Mouse (Mus musculus): Measurements from ENCODE around the gene Akap17b. TPM values are rescaled to one million over a fixed set of nuclear protein-coding genes. Genes with fewer than 3 reads are reported as not detected.

Gene Akap17b
- polyA plus RNA-seq (2015; fragmentation: Nextera tagmentation; extraction: Ambion mirVana): 4.7 and 5.2 TPM in 2 replicates

DNA sequence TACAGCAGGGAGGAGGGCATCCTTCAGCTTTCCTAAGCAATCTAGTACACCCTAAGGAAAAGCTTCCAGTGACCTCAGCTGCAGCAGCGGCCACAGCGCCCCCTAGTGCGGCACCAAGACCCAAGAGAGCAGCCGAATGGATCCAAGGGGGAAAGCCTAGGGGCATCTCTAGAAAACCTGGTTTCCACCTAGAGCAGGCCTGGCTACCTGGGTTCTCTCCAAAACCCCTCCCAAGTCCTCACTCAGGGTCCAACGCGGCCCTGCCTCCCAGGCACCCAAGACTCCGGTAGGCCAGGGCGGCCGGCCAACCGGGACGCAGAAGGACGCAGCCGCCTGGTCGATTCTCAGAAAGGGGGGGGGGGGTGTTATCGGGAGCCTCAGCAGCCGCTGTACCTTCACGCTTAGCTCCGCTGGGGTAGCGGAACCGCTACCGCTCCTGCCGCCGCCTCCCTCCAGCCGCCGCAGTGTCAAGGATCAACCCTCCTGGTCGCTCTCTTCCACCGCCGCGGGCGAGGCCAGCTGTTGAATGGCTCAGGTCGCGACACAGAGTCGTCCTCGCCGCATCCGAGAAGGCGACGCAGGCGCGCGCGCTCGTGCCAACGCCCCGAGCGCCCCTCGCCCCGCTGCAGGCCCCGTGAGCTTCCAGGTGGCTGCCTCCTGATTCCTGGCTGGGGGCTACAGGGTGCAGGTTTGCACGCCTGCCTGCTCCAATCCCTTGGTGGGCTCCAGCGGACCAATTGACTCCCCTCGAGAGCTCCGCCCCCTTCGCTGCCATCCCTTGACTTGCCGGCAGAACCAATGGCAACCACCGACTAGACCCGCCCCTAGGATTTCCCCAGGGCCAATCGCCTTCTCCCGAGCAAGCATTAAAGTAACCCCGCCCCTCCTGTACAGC, at the start of gene Akap17b:
Gene Akap17b, minus strand, starts transcription at position 739 of the 895 bp plus-strand sequence.
- Histone ChIP-seq H3K27me3 (no peaks in the 10 kb centered on the region), H3K4me3 (peak within 1 kb of the TSS; percentile 49), H3K27ac (replicated peaks) (peak within 1 kb of the TSS; percentile 76), H3K4me1 (replicated peaks) (no peaks in the 10 kb centered on the region; the same call in 1 of the 2 replicates), H3K36me3 (no peaks in the 10 kb centered on the region), H3K4me2 (peak within 1 kb of the TSS; percentile 54), H3K9me3 (no peaks in the 10 kb centered on the region), H3K9ac (peak within 1 kb of the TSS; percentile 69)
- 18% methylated on average over 58 of the region's 60 CpGs for WGBS
- peak; percentile 98 for ATAC-seq (ENCODE audit: low read depth)

DNA sequence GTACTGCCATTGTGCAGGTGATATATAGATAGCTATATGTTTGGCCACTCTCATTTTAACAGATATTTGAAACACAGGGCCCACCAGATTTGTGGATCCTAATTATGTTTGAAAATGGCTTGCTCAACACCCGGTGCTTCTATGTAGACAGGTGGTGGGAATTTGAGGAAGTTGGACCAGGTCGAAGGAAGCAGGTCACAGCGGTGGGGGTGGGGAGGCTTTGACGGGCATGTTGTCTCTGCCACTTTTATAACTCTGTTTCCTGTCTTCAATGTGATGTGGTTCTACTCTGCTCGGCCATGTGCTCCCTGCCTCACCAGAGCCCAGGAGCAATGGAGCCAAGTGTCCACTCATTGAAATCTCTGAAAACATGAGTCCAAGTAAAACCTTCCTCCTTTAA, 46.2 kb upstream of the Akap17b start:
- 81% methylated on average over 5 of the region's 5 CpGs for WGBS
- H3K27ac ChIP-seq (replicated peaks): no peak overlapping the region
- H3K4me1 ChIP-seq (replicated peaks): no peaks in the 10 kb centered on the region
- H3K4me3 ChIP-seq: no peak overlapping the region
- H3K9me3 ChIP-seq: no peaks in the 10 kb centered on the region
- H3K4me2 ChIP-seq: no peak overlapping the region
- no peak overlapping the region for H3K9ac ChIP-seq
- no peaks in the 10 kb centered on the region for H3K27me3 ChIP-seq
- no peaks in the 10 kb centered on the region for H3K36me3 ChIP-seq
- no peak for ATAC-seq (ENCODE audit: low read depth)

DNA sequence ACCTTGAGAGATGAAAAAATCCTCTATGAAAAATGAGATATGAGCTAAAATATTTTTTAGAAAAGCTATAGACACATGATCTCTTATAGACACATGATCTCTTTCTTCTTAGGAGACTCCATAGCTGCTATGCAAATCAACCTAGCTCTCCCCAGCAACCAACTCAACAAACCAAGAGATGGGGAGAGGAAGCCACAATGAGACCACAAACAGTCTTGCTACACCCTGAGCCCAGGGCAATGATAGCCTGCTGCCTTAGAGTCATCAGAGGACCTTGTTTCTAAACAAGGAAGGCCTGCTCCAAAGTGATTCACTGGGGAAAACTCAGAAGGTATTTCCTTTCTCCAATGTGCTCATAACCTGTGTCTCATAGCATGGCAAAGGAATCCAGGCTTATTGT, 44.5 kb upstream of the Akap17b start:
- Histone ChIP-seq H3K9me3 (no peaks in the 10 kb centered on the region), H3K27me3 (no peaks in the 10 kb centered on the region), H3K27ac (replicated peaks) (no peak overlapping the region), H3K4me2 (no peak overlapping the region), H3K9ac (no peak overlapping the region), H3K36me3 (no peaks in the 10 kb centered on the region), H3K4me1 (replicated peaks) (no peaks in the 10 kb centered on the region), H3K4me3 (no peak overlapping the region)
- ATAC-seq (ENCODE audit: low read depth): no peak

DNA sequence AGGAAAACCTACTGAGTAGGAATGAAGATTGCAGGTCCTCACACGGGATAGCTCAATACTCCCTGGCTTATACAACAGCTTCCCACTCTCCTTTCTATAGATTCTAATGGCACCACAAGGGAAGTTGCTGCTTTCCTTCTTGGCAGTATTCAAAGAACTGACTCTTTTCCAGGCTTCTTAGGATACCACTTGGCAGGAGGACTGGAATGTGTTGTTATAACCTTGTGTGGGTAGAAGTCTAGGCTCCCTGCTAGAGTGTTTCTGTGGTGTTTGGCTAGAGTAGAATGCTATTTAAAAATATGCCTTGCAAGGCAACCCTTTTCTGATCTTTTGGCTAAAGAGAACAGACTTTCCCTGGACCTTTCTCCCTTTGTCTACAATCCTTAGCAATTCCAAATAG, 31.6 kb upstream of the Akap17b start:
- WGBS: 64% methylated on average over 1 of the region's 1 CpGs
- Histone ChIP-seq H3K9me3 (no peaks in the 10 kb centered on the region), H3K36me3 (no peaks in the 10 kb centered on the region), H3K9ac (no peak overlapping the region), H3K4me2 (no peak overlapping the region), H3K4me3 (no peak overlapping the region), H3K27ac (replicated peaks) (no peak overlapping the region), H3K4me1 (replicated peaks) (no peaks in the 10 kb centered on the region), H3K27me3 (no peaks in the 10 kb centered on the region)
- ATAC-seq (ENCODE audit: low read depth): no peak

DNA sequence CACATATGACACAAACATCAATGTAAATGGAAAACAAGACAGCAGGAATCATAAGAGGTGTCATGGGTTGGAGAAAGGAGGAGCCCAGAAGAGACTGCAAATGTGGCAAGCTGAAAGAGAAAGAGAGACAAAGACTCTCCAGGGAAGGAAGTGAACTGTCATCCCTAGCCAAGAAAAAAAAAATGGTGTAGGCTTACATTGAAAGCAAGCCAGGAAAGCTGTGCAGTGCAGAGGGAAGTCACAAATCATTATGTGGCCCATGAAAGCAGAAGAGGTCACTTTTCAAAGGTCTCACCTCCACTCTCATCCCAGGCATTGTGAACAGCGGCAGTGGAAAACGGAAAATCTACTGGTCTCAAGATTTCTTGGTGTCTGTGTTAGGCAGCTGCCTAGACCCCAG, 27.5 kb upstream of the Akap17b start:
- Histone ChIP-seq H3K9ac (no peak overlapping the region), H3K4me3 (no peak overlapping the region), H3K4me2 (no peak overlapping the region), H3K27me3 (no peaks in the 10 kb centered on the region), H3K36me3 (no peaks in the 10 kb centered on the region), H3K4me1 (replicated peaks) (no peaks in the 10 kb centered on the region), H3K9me3 (no peaks in the 10 kb centered on the region), H3K27ac (replicated peaks) (no peak overlapping the region)
- WGBS: 38% methylated on average over 2 of the region's 2 CpGs
- no peak for ATAC-seq (ENCODE audit: low read depth)

DNA sequence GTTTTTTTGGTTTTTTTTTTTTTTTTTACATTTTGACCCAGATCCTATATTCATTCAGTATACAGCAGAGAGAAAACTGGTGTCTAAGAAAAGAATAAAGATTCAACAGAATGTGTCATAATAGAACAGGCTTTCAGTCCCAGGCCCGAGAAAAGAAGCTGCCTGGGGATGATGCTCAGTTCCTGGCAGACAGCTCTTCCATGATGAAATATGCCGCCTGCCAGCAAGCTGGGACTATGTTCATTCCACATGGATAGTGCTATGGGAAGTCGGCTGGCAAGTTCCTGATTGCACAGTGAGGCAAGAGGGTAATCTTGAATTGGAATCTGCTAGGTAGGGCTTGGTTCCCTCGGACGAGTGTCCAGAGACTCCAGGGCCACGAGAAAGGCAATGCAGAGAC, 5.1 kb downstream of the Akap17b start:
- Histone ChIP-seq H3K27ac (replicated peaks) (no peak overlapping the region), H3K4me3 (no peak overlapping the region), H3K9ac (no peak overlapping the region), H3K36me3 (0 out of 2 replicates have a peak, but pooled peaks cover 4% of the 10 kb centered on the region), H3K9me3 (no peaks in the 10 kb centered on the region), H3K27me3 (no peaks in the 10 kb centered on the region), H3K4me2 (no peak overlapping the region), H3K4me1 (replicated peaks) (no peaks in the 10 kb centered on the region; the same call in 1 of the 2 replicates)
- 79% methylated on average over 6 of the region's 6 CpGs for WGBS
- ATAC-seq (ENCODE audit: low read depth): no peak

DNA sequence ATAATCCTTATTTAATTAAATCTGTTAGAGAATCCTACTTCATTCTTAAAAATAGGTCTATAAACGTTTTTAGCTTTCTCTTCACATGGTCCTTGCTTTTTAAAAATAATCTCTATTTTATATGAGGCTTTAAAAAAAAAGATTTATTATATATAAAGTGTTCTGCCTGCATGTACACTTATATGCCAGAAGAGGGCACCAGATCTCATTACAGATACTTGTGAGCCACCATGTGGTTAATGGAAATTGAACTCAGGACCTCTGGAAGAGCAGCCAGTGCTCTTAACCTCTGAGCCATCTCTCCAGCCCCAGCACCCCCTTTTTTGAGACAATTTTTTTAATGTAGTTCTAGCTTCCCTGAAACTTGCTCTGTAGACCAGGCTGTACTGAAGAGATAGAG, 14.4 kb downstream of the Akap17b start:
- Histone ChIP-seq H3K27ac (replicated peaks) (no peak overlapping the region), H3K36me3 (no peaks in the 10 kb centered on the region), H3K9ac (no peak overlapping the region), H3K27me3 (no peaks in the 10 kb centered on the region), H3K4me3 (no peak overlapping the region), H3K4me2 (no peak overlapping the region), H3K4me1 (replicated peaks) (no peaks in the 10 kb centered on the region), H3K9me3 (no peaks in the 10 kb centered on the region)
- 8% methylated on average over 1 of the region's 1 CpGs for WGBS
- no peak for ATAC-seq (ENCODE audit: low read depth)

DNA sequence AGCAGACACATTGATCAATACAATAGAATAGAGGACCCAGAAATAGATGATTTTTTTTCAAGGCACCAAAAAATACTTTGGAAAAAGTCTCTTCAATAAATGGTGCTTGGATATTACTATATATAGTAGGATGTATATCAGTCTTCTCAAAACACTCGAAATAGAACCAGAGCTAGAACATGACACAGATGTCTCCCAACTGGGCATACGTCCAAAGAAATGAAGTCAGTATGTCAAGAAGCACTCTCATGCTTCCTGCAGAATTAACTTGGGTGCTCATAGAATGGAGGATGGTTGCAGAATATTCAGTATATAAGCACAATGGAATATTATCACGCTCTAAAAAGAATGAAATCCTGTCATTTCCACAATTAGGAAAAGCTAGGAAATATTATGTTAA, 17.1 kb downstream of the Akap17b start:
- WGBS: 79% methylated on average over 3 of the region's 3 CpGs
- Histone ChIP-seq H3K9ac (no peak overlapping the region), H3K9me3 (no peaks in the 10 kb centered on the region), H3K4me2 (no peak overlapping the region), H3K4me1 (replicated peaks) (no peaks in the 10 kb centered on the region), H3K36me3 (no peaks in the 10 kb centered on the region), H3K27ac (replicated peaks) (no peak overlapping the region), H3K27me3 (no peaks in the 10 kb centered on the region), H3K4me3 (no peak overlapping the region)
- ATAC-seq (ENCODE audit: low read depth): no peak

DNA sequence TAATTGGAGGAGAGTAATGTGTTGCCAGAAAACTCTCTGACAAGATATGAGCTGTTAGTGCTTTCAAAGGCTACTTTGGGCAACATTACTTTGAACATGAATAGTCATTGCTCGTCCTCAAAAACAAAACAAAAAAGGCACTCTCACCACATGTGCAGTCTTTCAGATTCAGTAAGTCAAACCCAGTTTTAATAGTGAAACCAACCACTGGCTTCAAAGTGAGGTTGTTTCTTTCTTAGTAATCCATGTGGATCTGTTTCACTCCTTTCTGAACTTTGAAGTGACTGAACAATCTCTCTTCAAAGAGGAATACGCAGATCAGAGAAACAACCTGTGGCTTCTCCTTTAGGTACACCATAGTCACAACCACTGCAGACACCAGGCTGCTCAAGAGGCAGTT, 36.1 kb downstream of the Akap17b start:
- no peak for ATAC-seq (ENCODE audit: low read depth)
- 86% methylated on average over 2 of the region's 2 CpGs for WGBS
- H3K36me3 ChIP-seq: peaks cover 27% of the 10 kb centered on the region
- no peaks in the 10 kb centered on the region for H3K4me1 ChIP-seq (replicated peaks)
- H3K9ac ChIP-seq: no peak overlapping the region
- H3K4me3 ChIP-seq: no peak overlapping the region
- H3K9me3 ChIP-seq: no peaks in the 10 kb centered on the region
- no peak overlapping the region for H3K27ac ChIP-seq (replicated peaks)
- H3K4me2 ChIP-seq: no peak overlapping the region
- no peaks in the 10 kb centered on the region for H3K27me3 ChIP-seq

DNA sequence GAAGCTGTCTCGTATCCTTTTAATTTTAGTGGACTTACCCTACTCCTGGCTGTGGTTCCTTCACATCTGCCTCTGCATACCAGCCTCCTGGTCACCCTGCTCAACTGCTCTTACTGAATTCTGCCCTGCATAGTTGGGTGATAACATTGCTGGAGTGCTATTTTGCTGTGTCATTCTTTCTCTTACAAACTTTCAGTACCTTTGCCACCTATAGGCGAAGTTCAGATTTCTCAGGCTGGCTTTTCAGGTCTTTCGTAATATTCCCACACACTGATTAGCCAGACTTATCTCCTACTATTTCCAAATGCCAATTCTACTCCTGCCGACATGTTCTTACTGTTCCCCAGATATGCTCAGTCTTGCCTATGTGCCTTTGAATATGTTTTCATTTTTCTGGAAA, 41.2 kb downstream of the Akap17b start:
- Histone ChIP-seq H3K9ac (no peak overlapping the region), H3K9me3 (no peaks in the 10 kb centered on the region), H3K4me2 (no peak overlapping the region), H3K4me3 (no peak overlapping the region), H3K27me3 (no peaks in the 10 kb centered on the region), H3K36me3 (peaks cover 27% of the 10 kb centered on the region), H3K4me1 (replicated peaks) (peaks cover 20% of the 10 kb centered on the region), H3K27ac (replicated peaks) (no peak overlapping the region)
- WGBS: 91% methylated on average over 4 of the region's 4 CpGs
- no peak for ATAC-seq (ENCODE audit: low read depth)

DNA sequence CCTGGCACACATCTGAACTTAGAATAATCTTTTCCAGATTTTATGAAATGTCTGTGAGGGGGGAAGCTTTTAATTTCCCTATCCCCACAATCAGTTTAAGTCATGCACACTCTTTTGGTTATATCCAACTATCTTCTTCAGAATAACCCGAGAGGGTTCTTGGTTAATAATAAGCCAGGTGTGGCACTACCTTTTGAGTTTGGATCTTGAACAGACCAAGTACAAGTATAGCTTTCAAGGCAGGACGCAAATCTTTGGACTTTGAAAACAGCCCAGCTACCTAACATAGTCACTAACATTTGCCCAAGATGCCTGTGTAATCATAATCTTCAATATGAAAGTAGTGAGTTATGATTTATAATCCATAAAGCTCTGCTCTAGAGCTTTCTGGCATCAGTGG, 42.3 kb downstream of the Akap17b start:
- Histone ChIP-seq H3K27me3 (no peaks in the 10 kb centered on the region), H3K4me2 (no peak overlapping the region), H3K4me3 (no peak overlapping the region), H3K27ac (replicated peaks) (no peak overlapping the region), H3K9me3 (no peaks in the 10 kb centered on the region), H3K36me3 (peaks cover 27% of the 10 kb centered on the region), H3K4me1 (replicated peaks) (peaks cover 20% of the 10 kb centered on the region), H3K9ac (no peak overlapping the region)
- 89% methylated on average over 2 of the region's 2 CpGs for WGBS
- ATAC-seq (ENCODE audit: low read depth): no peak

DNA sequence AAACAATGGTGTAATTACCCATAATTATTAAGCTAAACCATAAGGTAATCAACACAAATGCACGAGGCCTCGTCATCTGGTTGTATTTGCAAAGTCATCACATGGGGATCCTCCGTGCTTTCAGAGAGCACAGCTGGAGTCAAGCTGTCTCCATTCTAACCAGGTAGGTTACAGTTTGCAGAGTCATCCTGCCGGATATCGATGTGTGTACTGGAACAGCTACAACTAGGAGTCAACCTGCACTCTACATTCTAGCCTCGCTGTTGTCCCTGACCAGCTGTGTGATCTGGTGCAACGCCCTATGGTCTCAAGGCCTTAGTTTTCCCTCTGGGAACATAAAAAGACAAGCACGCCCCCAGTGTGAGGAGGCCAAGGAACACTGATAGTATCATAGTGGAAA, 45.1 kb downstream of the Akap17b start:
- ATAC-seq (ENCODE audit: low read depth): no peak
- Histone ChIP-seq H3K36me3 (peaks cover 19% of the 10 kb centered on the region), H3K27ac (replicated peaks) (no peak overlapping the region), H3K4me2 (peak overlapping the region; percentile 65), H3K4me3 (peak overlapping the region; percentile 65), H3K9me3 (no peaks in the 10 kb centered on the region), H3K4me1 (replicated peaks) (peaks cover 20% of the 10 kb centered on the region), H3K9ac (no peak overlapping the region), H3K27me3 (no peaks in the 10 kb centered on the region)
- WGBS: 68% methylated on average over 8 of the region's 8 CpGs

DNA sequence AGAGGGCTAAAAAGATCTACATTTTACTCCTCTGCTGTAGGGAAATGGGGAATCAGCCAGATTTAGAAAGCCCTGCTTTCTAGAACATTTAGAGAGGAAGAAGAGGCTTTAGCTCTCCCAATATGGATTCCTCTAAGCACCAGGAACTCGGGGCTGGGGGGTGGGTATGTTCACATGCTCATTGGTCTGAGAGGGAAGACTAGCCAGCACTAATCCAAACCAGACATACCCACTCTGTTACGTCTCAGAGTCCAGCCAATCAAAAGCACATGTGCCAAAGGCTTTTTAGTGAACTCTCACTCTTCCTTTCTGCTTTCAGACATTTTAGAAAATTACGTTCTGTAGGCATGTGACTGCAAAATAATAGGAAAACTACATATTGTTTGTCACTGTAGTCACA, 45.5 kb downstream of the Akap17b start:
- Histone ChIP-seq H3K9me3 (no peaks in the 10 kb centered on the region), H3K27ac (replicated peaks) (peak overlapping the region; percentile 89; the same call in 1 of the 2 replicates), H3K27me3 (no peaks in the 10 kb centered on the region), H3K4me3 (peak overlapping the region; percentile 65), H3K36me3 (peaks cover 18% of the 10 kb centered on the region), H3K4me1 (replicated peaks) (peaks cover 20% of the 10 kb centered on the region), H3K4me2 (peak overlapping the region; percentile 65), H3K9ac (peak overlapping the region; percentile 87)
- no peak for ATAC-seq (ENCODE audit: low read depth)
- 47% methylated on average over 3 of the region's 3 CpGs for WGBS

Data from neural tube, embryonic 13.5 days (tissue).